Mouse (Mus musculus) cerebellum, adult 2 months (tissue): ENCODE measurements around the gene Acad8.

Experiments used
- CTCF ChIP-seq: fragments of 200-500 bp; IDR thresholded peaks from 2 replicates; pipeline ENCODE4 v1.5.1; 2011; ENCODE audit warnings: low read depth, mild to moderate bottlenecking, control low read depth, low read length, moderate library complexity, borderline replicate concordance; ENCODE audit not compliant: insufficient read depth
- POLR2A ChIP-seq: fragments of 200-500 bp; IDR thresholded peaks from 2 replicates; pipeline ENCODE4 v1.6.1; 2011; ENCODE audit warnings: low read length, control low read depth, borderline replicate concordance; ENCODE audit not compliant: insufficient read depth

- no peak for TF ChIP-seq CTCF
- no peak for TF ChIP-seq POLR2A
Measured at GRCm38 (mm10) chr9:27009231-27009630, 9.9 kb upstream of the Acad8 start.
